Mouse (Mus musculus) MEL (cell line): ENCODE measurements around the gene Olfr631. TPM values are rescaled to one million over a fixed set of nuclear protein-coding genes. Genes with fewer than 3 reads are reported as not detected.
"Not testable (repeated sequence)": the region's sequence is repeated elsewhere in the genome, so short reads cannot be mapped to it uniquely, and the experiment has no call there.

Source experiments
- DNase-seq: peaks from one replicate; pipeline ENCODE4 v3.0.0; 2011; ENCODE audit warnings: low read depth, low spot score
- H3K27ac ChIP-seq: 2 replicates; pipeline ENCODE4 v1.5.1; 2012; ENCODE audit warnings: low read depth, mild to moderate bottlenecking, control low read depth, low read length, moderate library complexity; ENCODE audit not compliant: control insufficient read depth
- H3K27me3 ChIP-seq, 2 experiments: fragments of 150-350 bp in 1 of 2; sonication (generic) in 1 of 2; 2 replicates each; pipeline ENCODE4 v1.6.1; 2012; ENCODE audit warnings: low read length in 2 of 2, mild to moderate bottlenecking in 2 of 2, improper control_type of control experiment in 1 of 2, moderate library complexity in 1 of 2; ENCODE audit not compliant: insufficient read depth in 2 of 2, control insufficient read depth in 1 of 2
- H3K36me3 ChIP-seq, 2 experiments: 2 replicates each; pipeline ENCODE4 v1.6.1; 2012 to 2014; ENCODE audit warnings: low read length in 2 of 2, improper control_type of control experiment in 1 of 2, inconsistent platforms in 1 of 2, mild to moderate bottlenecking in 1 of 2; ENCODE audit not compliant: insufficient read depth in 2 of 2, control insufficient read depth in 1 of 2
- H3K4me1 ChIP-seq, 2 experiments: fragments of 150-350 bp in 1 of 2; sonication (generic) in 1 of 2; 2 replicates each; pipeline ENCODE4 v1.6.1; 2012; ENCODE audit warnings: low read length in 2 of 2, improper control_type of control experiment in 1 of 2, mild to moderate bottlenecking in 1 of 2; ENCODE audit not compliant: insufficient read depth in 2 of 2, control insufficient read depth in 1 of 2
- H3K4me3 ChIP-seq, 2 experiments: fragments of 150-350 bp in 1 of 2; sonication (generic) in 1 of 2; 2 replicates each; pipeline ENCODE4 v1.5.1; 2012; ENCODE audit warnings: low read depth in 2 of 2, low read length in 2 of 2, mild to moderate bottlenecking in 2 of 2, moderate library complexity in 2 of 2, control low read depth in 1 of 2, improper control_type of control experiment in 1 of 2; ENCODE audit not compliant: control insufficient read depth in 1 of 2, insufficient read depth in 1 of 2
- H3K79me2 ChIP-seq: 2 replicates; pipeline ENCODE4 v1.6.1; 2012; ENCODE audit warnings: mild to moderate bottlenecking, low read length, moderate library complexity; ENCODE audit not compliant: control insufficient read depth, poor library complexity, insufficient read depth
- H3K9ac ChIP-seq: 2 replicates; pipeline ENCODE4 v1.6.1; 2012; ENCODE audit warnings: low read depth, mild to moderate bottlenecking, control low read depth, low read length, moderate library complexity; ENCODE audit not compliant: control insufficient read depth, poor library complexity, severe bottlenecking
- H3K9me3 ChIP-seq: fragments of 150-350 bp; sonication (generic); replicated peaks from 2 replicates; pipeline ENCODE4 v1.6.1; 2012; ENCODE audit warnings: mild to moderate bottlenecking, low read length, improper control_type of control experiment, moderate library complexity; ENCODE audit not compliant: insufficient read depth
- BHLHE40 ChIP-seq: IDR thresholded peaks from 2 replicates; pipeline ENCODE4 v1.6.1; 2012; ENCODE audit warnings: low read depth, mild to moderate bottlenecking, inconsistent platforms, low read length, improper control_type of control experiment, borderline replicate concordance
- CHD1 ChIP-seq: IDR thresholded peaks from 2 replicates; pipeline ENCODE4 v1.6.1; 2012; ENCODE audit warnings: low read depth, mild to moderate bottlenecking, inconsistent platforms, low read length, improper control_type of control experiment
- CTCF ChIP-seq, 3 experiments: IDR thresholded peaks in 2 of 3; conservative IDR thresholded peaks in 1 of 3; 2 replicates each; pipeline ENCODE4 v1.5.1; 2011 to 2012; ENCODE audit warnings: low read length in 3 of 3, low read depth in 2 of 3, mild to moderate bottlenecking in 2 of 3, improper control_type of control experiment in 1 of 3, inconsistent platforms in 1 of 3, mixed read lengths in 1 of 3, moderate library complexity in 1 of 3; ENCODE audit not compliant: control insufficient read depth in 1 of 3, insufficient read depth in 1 of 3, poor library complexity in 1 of 3, severe bottlenecking in 1 of 3
- ELF1 ChIP-seq: IDR thresholded peaks from 2 replicates; pipeline ENCODE4 v1.6.1; 2014; ENCODE audit warnings: low read depth, mild to moderate bottlenecking, inconsistent platforms, low read length, improper control_type of control experiment, moderate library complexity
- GATA1 ChIP-seq: IDR thresholded peaks from 2 replicates; pipeline ENCODE4 v1.6.1; 2011; ENCODE audit warnings: low read depth, low read length, improper control_type of control experiment
- MAFK ChIP-seq: IDR thresholded peaks from 2 replicates; pipeline ENCODE4 v1.6.1; 2011; ENCODE audit warnings: low read depth, mild to moderate bottlenecking, low read length, improper control_type of control experiment, borderline replicate concordance
- MAZ ChIP-seq: IDR thresholded peaks from 2 replicates; pipeline ENCODE4 v1.6.1; 2012; ENCODE audit warnings: low read depth, mild to moderate bottlenecking, inconsistent platforms, low read length, improper control_type of control experiment
- MXI1 ChIP-seq: IDR thresholded peaks from 2 replicates; pipeline ENCODE4 v1.6.1; 2011; ENCODE audit warnings: mild to moderate bottlenecking, low read depth, low read length, improper control_type of control experiment
- MYB ChIP-seq: IDR thresholded peaks from 2 replicates; pipeline ENCODE4 v1.6.1; 2011; ENCODE audit warnings: mild to moderate bottlenecking, low read depth, low read length, improper control_type of control experiment
- MYC ChIP-seq: IDR thresholded peaks from 2 replicates; pipeline ENCODE4 v1.6.1; 2011; ENCODE audit warnings: low read depth, mild to moderate bottlenecking, low read length, improper control_type of control experiment, moderate library complexity
- NELFE ChIP-seq: IDR thresholded peaks from 2 replicates; pipeline ENCODE4 v1.6.1; 2011; ENCODE audit warnings: low read depth, low read length, improper control_type of control experiment
- NRF1 ChIP-seq: IDR thresholded peaks from 2 replicates; pipeline ENCODE4 v1.6.1; 2014; ENCODE audit warnings: low read depth, mild to moderate bottlenecking, inconsistent platforms, low read length, improper control_type of control experiment, moderate library complexity; ENCODE audit not compliant: poor library complexity, insufficient read depth, severe bottlenecking
- RAD21 ChIP-seq: IDR thresholded peaks from 2 replicates; pipeline ENCODE4 v1.6.1; 2011; ENCODE audit warnings: mild to moderate bottlenecking, low read depth, low read length, improper control_type of control experiment
- SMC3 ChIP-seq: IDR thresholded peaks from 2 replicates; pipeline ENCODE4 v1.6.1; 2011; ENCODE audit warnings: low read depth, low read length, improper control_type of control experiment
- TBP ChIP-seq: IDR thresholded peaks from 2 replicates; pipeline ENCODE4 v1.8.0; 2011; ENCODE audit warnings: low read depth, low read length, improper control_type of control experiment
- UBTF ChIP-seq: IDR thresholded peaks from 2 replicates; pipeline ENCODE4 v1.6.1; 2012; ENCODE audit warnings: low read depth, mild to moderate bottlenecking, inconsistent platforms, low read length, improper control_type of control experiment, moderate library complexity, borderline replicate concordance; ENCODE audit not compliant: insufficient read depth
- USF2 ChIP-seq, 2 experiments: IDR thresholded peaks; 2 replicates each; pipeline ENCODE4 v1.6.1; 2011 to 2012; ENCODE audit warnings: improper control_type of control experiment in 2 of 2, low read length in 2 of 2, borderline replicate concordance in 1 of 2, inconsistent platforms in 1 of 2, low read depth in 1 of 2, mild to moderate bottlenecking in 1 of 2; ENCODE audit not compliant: insufficient read depth in 1 of 2
- ZC3H11A ChIP-seq: IDR thresholded peaks from 2 replicates; pipeline ENCODE4 v1.6.1; 2012; ENCODE audit warnings: low read depth, mild to moderate bottlenecking, inconsistent platforms, low read length, improper control_type of control experiment
- ZKSCAN1 ChIP-seq: IDR thresholded peaks from 2 replicates; pipeline ENCODE4 v1.6.1; 2012; ENCODE audit warnings: low read depth, mild to moderate bottlenecking, inconsistent platforms, low read length, improper control_type of control experiment, moderate library complexity
- ZMIZ1 ChIP-seq: IDR thresholded peaks from 2 replicates; pipeline ENCODE4 v1.6.1; 2012; ENCODE audit warnings: low read depth, mild to moderate bottlenecking, inconsistent platforms, low read length, improper control_type of control experiment, moderate library complexity
- polyA plus RNA-seq, 2 experiments: library from polyadenylated mRNA; stranded (reverse) in 1 of 2; unstranded in 1 of 2; fragments of >175 nt in 1 of 2; fragments of >200 nt in 1 of 2; gene quantifications; 2 replicates each; pipeline versions ENCODE4 v1.2.1 to v1.2.4; 2012; ENCODE audit warnings: low replicate concordance in 2 of 2, low read depth in 1 of 2; ENCODE audit not compliant: insufficient read length in 2 of 2, insufficient read depth in 1 of 2, missing spikeins in 1 of 2
- total RNA-seq: library from RNA; depleted of rRNA; stranded (reverse); fragments of 300-350 nt; gene quantifications from 2 replicates; pipeline ENCODE4 v1.2.3, GENCODE M21; 2012

Olfr631 gene
- total and polyA plus RNA-seq, 3 experiments, result not detected

GRCm38 (mm10) chr7:103942730-103943129 is 14.1 kb downstream of the Olfr631 start:
- Histone ChIP-seq H3K36me3 (no peaks in the 10 kb centered on the region), H3K4me1 (no peaks in the 10 kb centered on the region), H3K4me3 (no peak overlapping the region), H3K79me2 (no peaks in the 10 kb centered on the region), H3K9me3 (no peaks in the 10 kb centered on the region), H3K9ac (no peak overlapping the region), H3K27me3 (no peaks in the 10 kb centered on the region), H3K27ac (no peak overlapping the region)
- peak; percentile 82 to 88 (median 87) for TF ChIP-seq CTCF (IDR thresholded peaks at IDR 0.05 in 2 of 3, conservative IDR thresholded peaks at IDR 0.05 in 1 of 3; ENCODE audit: control insufficient read depth in 1 of 3, insufficient read depth in 1 of 3, low read depth in 2 of 3, low read length in 3 of 3, poor library complexity in 1 of 3, severe bottlenecking in 1 of 3)
- TF ChIP-seq USF2 (IDR thresholded peaks at IDR 0.05; ENCODE audit: borderline replicate concordance in 1 of 2, insufficient read depth in 1 of 2, low read depth in 1 of 2, low read length in 2 of 2), result no peak
- no peak for TF ChIP-seq TBP
- peak; percentile 92 for TF ChIP-seq RAD21
- no peak for TF ChIP-seq NELFE
- no peak for TF ChIP-seq GATA1
- TF ChIP-seq SMC3, result peak; percentile 96
- no peak for TF ChIP-seq MAFK
- peak; percentile 82 for TF ChIP-seq ZC3H11A
- TF ChIP-seq ZMIZ1, result no peak
- DNase-seq, result peak; percentile 75

GRCm38 (mm10) chr7:103944137-103944536 is 15.5 kb downstream of the Olfr631 start, which contains the start of gene Olfr633:
Gene Olfr633 (plus strand): TSS chr7:103944437.
- H3K9ac ChIP-seq, result no peak within 1 kb of the TSS
- H3K27ac ChIP-seq, result no peak within 1 kb of the TSS
- no peaks in the 10 kb centered on the region for H3K9me3 ChIP-seq
- H3K36me3 ChIP-seq, result no peaks in the 10 kb centered on the region
- no peak for TF ChIP-seq CHD1
- no peak for TF ChIP-seq UBTF
- no peak for TF ChIP-seq ELF1
- TF ChIP-seq MYB, result no peak
- TF ChIP-seq USF2 (IDR thresholded peaks at IDR 0.05; ENCODE audit: borderline replicate concordance in 1 of 2, insufficient read depth in 1 of 2, low read depth in 1 of 2, low read length in 2 of 2), result no peak
- no peak for TF ChIP-seq MYC
- TF ChIP-seq MAZ, result no peak
- no peak for TF ChIP-seq ZKSCAN1
- no peak for TF ChIP-seq ZC3H11A
- no peak for TF ChIP-seq MXI1
- no peak for TF ChIP-seq NRF1
- TF ChIP-seq GATA1, result no peak
- TF ChIP-seq BHLHE40, result no peak
- TF ChIP-seq, all 39 proteins: peak for 0
- no peaks in the 10 kb centered on the region for H3K27me3 ChIP-seq
- DNase-seq, result no peak
- H3K79me2 ChIP-seq, result no peaks in the 10 kb centered on the region
- H3K4me3 ChIP-seq, result no peak within 1 kb of the TSS
- no peaks in the 10 kb centered on the region for H3K4me1 ChIP-seq

GRCm38 (mm10) chr7:103966873-103967272 is 38.2 kb downstream of the Olfr631 start:
- not testable (repeated sequence) for H3K27me3 ChIP-seq, H3K4me1 ChIP-seq, H3K4me3 ChIP-seq, DNase-seq, H3K36me3 ChIP-seq, H3K79me2 ChIP-seq, H3K9ac ChIP-seq, H3K27ac ChIP-seq, H3K9me3 ChIP-seq
